Mouse (Mus musculus) embryonic facial prominence, embryonic 11.5 days (tissue): Measurements from ENCODE around the gene H2-D1. TPM values are rescaled to one million over a fixed set of nuclear protein-coding genes. Genes with fewer than 3 reads are reported as not detected.

Experiments used
- ATAC-seq: fragments of 200-750 bp; cut with Nextera tagmentation; replicated peaks from 2 replicates; pipeline ENCODE4 v1.8.0; 2017; ENCODE audit warnings: low read depth; ENCODE audit not compliant: insufficient number of reproducible peaks, low FRiP score, low TSS enrichment
- DNase-seq: peaks from one replicate; pipeline ENCODE4 v3.0.0-alpha.2; 2015; ENCODE audit warnings: low spot score
- H3K27ac ChIP-seq: fragments of 300-500 bp; sonication (generic); replicated peaks from 2 replicates; pipeline ENCODE4 v1.5.1; 2014; ENCODE audit warnings: mild to moderate bottlenecking, low read depth, low read length, control low read depth
- H3K27me3 ChIP-seq: fragments of 300-500 bp; sonication (generic); 2 replicates; pipeline ENCODE4 v1.6.1; 2014; ENCODE audit warnings: mild to moderate bottlenecking, low read length, moderate library complexity, mixed read lengths; ENCODE audit not compliant: control insufficient read depth, insufficient read depth
- H3K36me3 ChIP-seq: fragments of 300-500 bp; sonication (generic); replicated peaks from 2 replicates; pipeline ENCODE4 v1.6.1; 2014; ENCODE audit warnings: low read depth, mild to moderate bottlenecking, low read length, moderate library complexity, mixed read lengths; ENCODE audit not compliant: control insufficient read depth, insufficient read depth
- H3K4me1 ChIP-seq: fragments of 300-500 bp; sonication (generic); 2 replicates; pipeline ENCODE4 v1.6.1; 2014; ENCODE audit warnings: low read length, mixed read lengths; ENCODE audit not compliant: control insufficient read depth, insufficient read depth
- H3K4me2 ChIP-seq: fragments of 300-500 bp; sonication (generic); 2 replicates; pipeline ENCODE4 v1.6.1; 2014; ENCODE audit warnings: low read depth, mild to moderate bottlenecking, control low read depth, low read length, moderate library complexity
- H3K4me3 ChIP-seq: fragments of 300-500 bp; sonication (generic); 2 replicates; pipeline ENCODE4 v1.5.1; 2014; ENCODE audit warnings: low read depth, low read length, control low read depth
- H3K9ac ChIP-seq: fragments of 300-500 bp; sonication (generic); replicated peaks from 2 replicates; pipeline ENCODE4 v1.6.1; 2014; ENCODE audit warnings: mild to moderate bottlenecking, control low read depth, low read length
- H3K9me3 ChIP-seq: fragments of 300-500 bp; sonication (generic); replicated peaks from 2 replicates; pipeline ENCODE4 v1.6.1; 2016; ENCODE audit warnings: mild to moderate bottlenecking, low read length, inconsistent platforms, mixed read lengths; ENCODE audit not compliant: control insufficient read depth
- WGBS: fragments of 180-500 bp; shearing (Covaris S2); extraction: QIAGEN DNeasy Blood & Tissue Kit; methylation state at CpG from one replicate; pipeline ENCODE4 v1.1.7; 2014; 5-methylcytosine and 5-hydroxymethylcytosine counted together
- polyA plus RNA-seq: library from polyadenylated mRNA; unstranded; fragments of >200 nt; fragmentation: Nextera tagmentation; extraction: Ambion mirVana; gene quantifications from 2 replicates; pipeline ENCODE4 v1.2.1, GENCODE M21; 2014

Gene H2-D1
- polyA plus RNA-seq, 1 experiment from 2014 or later, result 18.8 TPM

DNA sequence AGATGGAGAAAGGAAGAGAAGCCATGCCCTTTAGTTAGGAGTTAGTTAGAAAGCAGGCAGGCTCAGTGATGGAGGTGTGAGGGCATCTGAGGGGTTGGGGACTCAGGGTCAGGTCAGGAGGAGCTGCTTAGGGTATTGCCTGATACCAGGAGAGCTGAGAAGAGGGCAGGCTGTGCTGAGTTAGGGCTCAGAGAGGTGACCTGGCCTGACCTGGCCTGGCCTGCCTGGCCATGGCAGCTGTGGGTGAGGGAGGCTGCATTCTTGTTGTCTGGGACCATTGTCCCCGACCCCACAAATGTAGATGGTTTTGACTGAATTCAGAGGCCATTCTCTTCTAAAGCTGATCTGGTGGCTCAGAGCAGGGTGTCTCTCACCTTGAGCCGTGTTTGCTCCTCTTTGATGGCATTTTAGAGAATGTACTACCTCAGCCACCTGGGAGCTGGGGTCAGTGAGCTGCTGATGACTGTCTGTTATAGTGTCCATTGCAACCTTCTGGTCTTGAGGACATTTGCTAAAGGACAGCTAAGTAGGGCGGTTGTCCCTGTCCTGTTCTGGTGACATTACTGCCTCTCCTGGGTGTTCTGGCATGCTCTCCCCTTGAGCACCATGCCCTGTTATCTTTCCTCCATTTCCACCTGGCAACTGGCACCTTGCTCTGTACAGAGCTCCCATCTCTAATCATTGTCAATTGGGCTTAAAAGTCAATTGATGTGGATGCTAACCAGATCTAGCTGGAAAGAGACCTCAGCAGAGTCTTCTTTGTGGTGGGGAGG is 12.0 kb upstream of the H2-D1 start:
- H3K27me3 ChIP-seq, result no peaks in the 10 kb centered on the region
- 89% methylated on average over 3 of the region's 3 CpGs for WGBS
- peaks cover 65% of the 10 kb centered on the region for H3K36me3 ChIP-seq

DNA sequence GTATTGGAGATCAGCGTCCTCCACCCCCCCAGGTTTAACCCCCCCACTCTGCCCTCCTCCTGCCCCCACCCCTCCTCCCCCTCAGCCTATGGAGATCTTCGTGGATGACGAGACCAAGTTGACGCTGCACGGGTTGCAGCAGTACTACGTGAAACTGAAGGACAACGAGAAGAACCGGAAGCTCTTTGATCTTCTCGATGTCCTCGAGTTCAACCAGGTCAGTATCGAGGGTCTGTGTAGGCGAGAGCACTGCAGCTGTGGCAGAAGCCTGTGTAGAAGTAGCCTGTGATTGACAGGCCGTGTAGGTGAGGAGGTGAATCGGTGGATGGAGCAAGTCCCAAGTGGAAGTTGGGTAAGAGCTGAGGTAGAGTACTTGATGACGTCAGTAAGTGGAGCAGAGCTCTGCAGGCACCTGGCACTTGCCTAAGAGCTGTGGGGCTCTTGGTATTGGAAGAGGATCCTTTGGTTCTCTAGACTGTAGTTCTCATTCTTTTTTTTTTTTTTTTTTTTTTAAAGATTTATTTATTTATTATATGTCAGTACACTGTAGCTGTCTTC is 11.3 kb upstream of the H2-D1 start:
- no peak overlapping the region for H3K4me2 ChIP-seq
- H3K4me3 ChIP-seq, result no peak overlapping the region
- no peak for DNase-seq
- H3K9me3 ChIP-seq, result no peaks in the 10 kb centered on the region
- H3K4me1 ChIP-seq, result no peaks in the 10 kb centered on the region; the same call in 1 of the 2 replicates
- ATAC-seq, result no peak
- no peak overlapping the region for H3K9ac ChIP-seq
- H3K27ac ChIP-seq, result no peak overlapping the region
- WGBS, result 89% methylated on average over 15 of the region's 15 CpGs
- no peaks in the 10 kb centered on the region for H3K27me3 ChIP-seq
- H3K36me3 ChIP-seq, result peaks cover 58% of the 10 kb centered on the region

More for the DNA sequence above, 12.0 kb upstream of the H2-D1 start:
- no peak overlapping the region for H3K4me2 ChIP-seq
- no peak overlapping the region for H3K4me3 ChIP-seq
- no peaks in the 10 kb centered on the region; the same call in none of the 2 replicates for H3K4me1 ChIP-seq
- no peaks in the 10 kb centered on the region for H3K9me3 ChIP-seq
- DNase-seq (no peak), ATAC-seq (no peak)
- H3K9ac ChIP-seq, result no peak overlapping the region
- no peak overlapping the region for H3K27ac ChIP-seq

- no peak for ATAC-seq
- Histone ChIP-seq H3K9ac (no peak overlapping the region), H3K36me3 (peaks cover 51% of the 10 kb centered on the region), H3K9me3 (no peaks in the 10 kb centered on the region), H3K4me1 (no peaks in the 10 kb centered on the region; the same call in 1 of the 2 replicates), H3K4me3 (no peak overlapping the region), H3K27me3 (no peaks in the 10 kb centered on the region), H3K27ac (no peak overlapping the region), H3K4me2 (no peak overlapping the region)
- 81% methylated on average over 5 of the region's 5 CpGs for WGBS
- no peak for DNase-seq
Observed at GRCm38 (mm10) chr17:35251981-35252380, 10.5 kb upstream of the H2-D1 start.

GRCm38 (mm10) chr17:35252619-35253292 is 9.8 kb upstream of the H2-D1 start:
- Histone ChIP-seq H3K9ac (no peak overlapping the region), H3K36me3 (peaks cover 44% of the 10 kb centered on the region), H3K27me3 (no peaks in the 10 kb centered on the region), H3K4me1 (no peaks in the 10 kb centered on the region), H3K4me3 (no peak overlapping the region), H3K27ac (no peak overlapping the region), H3K9me3 (no peaks in the 10 kb centered on the region), H3K4me2 (no peak overlapping the region)
- DNase-seq (no peak), ATAC-seq (no peak)
- WGBS, result 86% methylated on average over 18 of the region's 18 CpGs

GRCm38 (mm10) chr17:35253293-35254093 is 9.0 kb upstream of the H2-D1 start:
- Histone ChIP-seq H3K27ac (no peak overlapping the region), H3K9ac (no peak overlapping the region), H3K4me2 (no peak overlapping the region), H3K27me3 (no peaks in the 10 kb centered on the region), H3K36me3 (peaks cover 42% of the 10 kb centered on the region), H3K4me1 (no peaks in the 10 kb centered on the region), H3K4me3 (no peak overlapping the region), H3K9me3 (no peaks in the 10 kb centered on the region)
- ATAC-seq (0 out of 2 replicates have a peak, but pooled peaks have one; percentile 1), DNase-seq (no peak)
- 90% methylated on average over 32 of the region's 32 CpGs for WGBS

- ATAC-seq, result peak; percentile 36; the same call in 1 of the 2 replicates
- peaks cover 33% of the 10 kb centered on the region for H3K36me3 ChIP-seq
Observed at GRCm38 (mm10) chr17:35254241-35255098, 8.1 kb upstream of the H2-D1 start.

GRCm38 (mm10) chr17:35255301-35255700 is 7.2 kb upstream of the H2-D1 start:
- 63% methylated on average over 3 of the region's 3 CpGs for WGBS
- H3K9me3 ChIP-seq, result no peaks in the 10 kb centered on the region
- no peak overlapping the region for H3K4me3 ChIP-seq
- ATAC-seq (no peak), DNase-seq (no peak)
- no peak overlapping the region for H3K27ac ChIP-seq
- H3K27me3 ChIP-seq, result no peaks in the 10 kb centered on the region
- no peak overlapping the region for H3K4me2 ChIP-seq
- no peak overlapping the region for H3K9ac ChIP-seq
- no peaks in the 10 kb centered on the region for H3K4me1 ChIP-seq
- H3K36me3 ChIP-seq, result peaks cover 29% of the 10 kb centered on the region

More at GRCm38 (mm10) chr17:35254241-35255098, 8.1 kb upstream of the H2-D1 start:
- Histone ChIP-seq H3K9ac (no peak overlapping the region), H3K4me2 (no peak overlapping the region), H3K9me3 (no peaks in the 10 kb centered on the region), H3K27ac (no peak overlapping the region), H3K4me1 (no peaks in the 10 kb centered on the region), H3K27me3 (no peaks in the 10 kb centered on the region), H3K4me3 (no peak overlapping the region)
- DNase-seq, result peak; percentile 51
- WGBS, result 60% methylated on average over 11 of the region's 11 CpGs
